ENCODE assay signal across 8 mouse cellular contexts in genomic region chr14:118705808-118706731, GRCm38 (mm10). TPM values are rescaled to one million over a fixed set of nuclear protein-coding genes. Genes with fewer than 3 reads are reported as not detected.
A peak's percentile ranks its signal among the peaks of the same experiment; 100 is the strongest.
DNase-seq lines count a peak whose midpoint lies in the region; ATAC-seq and TF ChIP-seq lines count a peak whose summit lies in the region.

Abcc4 (minus strand) TSS chr14:118706219.

- intact Hi-C loops in heart, postnatal 36 days (cut with DNase I): no loop called here

- peaks cover 69% of the 10 kb centered on the region for H3K4me1 ChIP-seq in G1E (ENCODE audit: insufficient read depth, low read depth, low read length)
- peaks cover 17% of the 10 kb centered on the region for H3K4me1 ChIP-seq in forebrain, embryonic 16.5 days (replicated peaks; ENCODE audit: control insufficient read depth, insufficient read depth, low read length)
- H3K4me1 ChIP-seq in lung, embryonic 15.5 days: peaks cover 30% of the 10 kb centered on the region
- peaks cover 7% of the 10 kb centered on the region for H3K4me1 ChIP-seq in olfactory bulb, adult 2 months (ENCODE audit: control insufficient read depth, insufficient read depth, low read length)

- TF ChIP-seq CTCF in G1E (IDR thresholded peaks at IDR 0.05; ENCODE audit: low read depth, low read length): no peak
- TF ChIP-seq CTCF in olfactory bulb, adult 2 months (IDR thresholded peaks at IDR 0.05; ENCODE audit: insufficient read depth, low read depth, low read length): no peak

- peak; percentile 36; the same call in 1 of the 2 replicates for TF ChIP-seq POLR2A in olfactory bulb, adult 2 months (IDR thresholded peaks at IDR 0.05; ENCODE audit: insufficient read depth, low read depth, low read length)

- under 1% methylated on average over 106 of the region's 106 CpGs for WGBS in forebrain, embryonic 16.5 days
- WGBS in lung, embryonic 15.5 days: under 1% methylated on average over 105 of the region's 106 CpGs
- WGBS in olfactory bulb, adult 2 months: under 1% methylated on average over 106 of the region's 106 CpGs

- no peaks in the 10 kb centered on the region for H3K9me3 ChIP-seq in G1E (replicated peaks)
- H3K9me3 ChIP-seq in forebrain, embryonic 16.5 days (ENCODE audit: control insufficient read depth, low read length): no peaks in the 10 kb centered on the region
- H3K9me3 ChIP-seq in lung, embryonic 15.5 days: no peaks in the 10 kb centered on the region

- peak; percentile 95 for DNase-seq in G1E (ENCODE audit: low spot score)
- DNase-seq in cerebellum, adult 11-12 months: peak; percentile 61
- DNase-seq in heart, postnatal 36 days: peak; percentile 82 to 88
- peak; percentile 32 to 33 for DNase-seq in layer of hippocampus, adult 8-10 months (ENCODE audit: low spot score in 2 of 2)
- peak; percentile 75 for DNase-seq in thymus, postnatal 0 days (ENCODE audit: low spot score)

- H3K4me2 ChIP-seq in forebrain, embryonic 16.5 days (ENCODE audit: low read length): peak within 1 kb of the TSS; percentile 99
- H3K4me2 ChIP-seq in lung, embryonic 15.5 days: peak within 1 kb of the TSS; percentile 99

- peaks cover 33% of the 10 kb centered on the region for H3K36me3 ChIP-seq in G1E (replicated peaks)
- no peaks in the 10 kb centered on the region for H3K36me3 ChIP-seq in forebrain, embryonic 16.5 days (ENCODE audit: control insufficient read depth, insufficient read depth)
- H3K36me3 ChIP-seq in lung, embryonic 15.5 days: no peaks in the 10 kb centered on the region

- peak within 1 kb of the TSS; percentile 84 for H3K4me3 ChIP-seq in G1E (ENCODE audit: low read depth, low read length)
- H3K4me3 ChIP-seq in forebrain, embryonic 16.5 days (replicated peaks; ENCODE audit: low read length): peak within 1 kb of the TSS; percentile 73
- peak within 1 kb of the TSS; percentile 65 for H3K4me3 ChIP-seq in lung, embryonic 15.5 days
- H3K4me3 ChIP-seq in olfactory bulb, adult 2 months (ENCODE audit: insufficient read depth, low read depth, low read length): peak within 1 kb of the TSS; percentile 57

- peak within 1 kb of the TSS; percentile 71 for H3K9ac ChIP-seq in forebrain, embryonic 16.5 days (replicated peaks; ENCODE audit: low read depth, low read length)
- peak within 1 kb of the TSS; percentile 44 for H3K9ac ChIP-seq in lung, embryonic 15.5 days

- no peaks in the 10 kb centered on the region for H3K27me3 ChIP-seq in G1E (ENCODE audit: insufficient read depth, low read length)
- peaks cover 19% of the 10 kb centered on the region for H3K27me3 ChIP-seq in forebrain, embryonic 16.5 days (replicated peaks; ENCODE audit: control insufficient read depth, insufficient read depth, low read length)
- peaks cover 48% of the 10 kb centered on the region for H3K27me3 ChIP-seq in lung, embryonic 15.5 days

- no peak within 1 kb of the TSS for H3K27ac ChIP-seq in forebrain, embryonic 16.5 days (ENCODE audit: low read length)
- no peak within 1 kb of the TSS for H3K27ac ChIP-seq in lung, embryonic 15.5 days
- no peak within 1 kb of the TSS for H3K27ac ChIP-seq in olfactory bulb, adult 2 months (ENCODE audit: insufficient read depth, low read depth, low read length)

- peak; percentile 54 for ATAC-seq in G1E (ENCODE audit: extremely low read depth, insufficient number of reproducible peaks, low FRiP score, poor library complexity, severe bottlenecking)
- ATAC-seq in forebrain, embryonic 16.5 days: peak; percentile 84
- peak; percentile 81 for ATAC-seq in lung, embryonic 15.5 days (ENCODE audit: borderline replicate concordance, extremely low read depth, low FRiP score, low TSS enrichment)

RNA-seq across cellular contexts. Expression of gene Abcc4, which starts in this region (rescaled TPM):
- 22.9 and 25.2 TPM in 2 replicates for total RNA-seq in G1E (2014; fragmentation: Nextera tagmentation)
- 13.3 and 16.2 TPM in 2 replicates for total RNA-seq in G1E (2017)
- polyA plus RNA-seq in G1E (2012): 9.7 and 10.5 TPM in 2 replicates
- polyA plus RNA-seq in forebrain, embryonic 16.5 days (2015; fragmentation: Nextera tagmentation; extraction: Ambion mirVana): 1.2 and 1.4 TPM in 2 replicates
- total RNA-seq in heart, postnatal 36 days (2021): 1 to 10 TPM; 9.0 to 9.1 TPM
- total RNA-seq in layer of hippocampus, adult 8-10 months (2022): 10 to 100 TPM in 3 of 4 experiments, 1 to 10 TPM in 1; 8.2 to 10.6 (median 10.1) TPM
- polyA plus RNA-seq in lung, embryonic 15.5 days (2015; fragmentation: Nextera tagmentation; extraction: Ambion mirVana): 2.0 and 2.3 TPM in 2 replicates
- not detected in 2 replicates for polyA plus RNA-seq in olfactory bulb, adult 2 months (2012; ENCODE audit: insufficient read depth, insufficient read length, low replicate concordance, missing spikeins)
- polyA plus RNA-seq in thymus, postnatal 0 days (2015; fragmentation: Nextera tagmentation; extraction: Ambion mirVana): 3.3 and 3.5 TPM in 2 replicates

Comparison
In these comparisons a context has a peak if more than half of its experiments do, and no peak if none do; other contexts are left out.
1. DNase-seq: peak in every context shown above with its lines; median percentile 95 in G1E; 85 in heart, postnatal 36 days; 75 in thymus, postnatal 0 days; 61 in cerebellum, adult 11-12 months; 32 in layer of hippocampus, adult 8-10 months.